In genomic region chr4:99445755-99446128, GRCm38 (mm10) we compare ENCODE assay signal across 10 mouse cellular contexts.
DNase-seq lines count a peak whose midpoint lies in the region; ATAC-seq and TF ChIP-seq lines count a peak whose summit lies in the region.
"Had no signal": no experiment of that assay in that cellular context is flagged by ENCODE, and none has a peak within 500 bp of the region (broad histone marks: within the 10 kb centered on the region; RNA-seq: fewer than 3 reads in every experiment).

No protein-coding gene starts in this region.

- no peak for DNase-seq in heart, postnatal 4 days
- DNase-seq in embryonic facial prominence, embryonic 10.5 days (ENCODE audit: low spot score) = no peak
- no peak for DNase-seq in hindbrain, embryonic 14.5 days (ENCODE audit: low spot score)
- DNase-seq in left cerebral cortex, adult 2 months (ENCODE audit: extremely low spot score in 1 of 2, low spot score in 2 of 2) = no peak
- DNase-seq in adrenal gland, postnatal 25 days = no peak
- DNase-seq in thymus, postnatal 4 days = no peak
- DNase-seq: adrenal gland, adult 2 months had no signal

- no peak for TF ChIP-seq CTCF in left cerebral cortex, adult 2 months (IDR thresholded peaks at IDR 0.05)

- intact Hi-C loops in left cerebral cortex, adult 2 months (cut with DNase I) = no loop called here

- H3K4me1 ChIP-seq in heart, embryonic 16.5 days (ENCODE audit: control insufficient read depth, insufficient read depth, low read length) = no peaks in the 10 kb centered on the region
- no peaks in the 10 kb centered on the region for H3K4me1 ChIP-seq in embryonic facial prominence, embryonic 10.5 days
- no peaks in the 10 kb centered on the region for H3K4me1 ChIP-seq in hindbrain, embryonic 14.5 days (replicated peaks; ENCODE audit: control insufficient read depth, insufficient read depth, low read length)
- no peaks in the 10 kb centered on the region; the same call in 1 of the 2 replicates for H3K4me1 ChIP-seq in midbrain, embryonic 15.5 days

- H3K9me3 ChIP-seq in heart, embryonic 16.5 days (replicated peaks; ENCODE audit: control insufficient read depth, low read length) = no peaks in the 10 kb centered on the region
- no peaks in the 10 kb centered on the region for H3K9me3 ChIP-seq in embryonic facial prominence, embryonic 10.5 days
- H3K9me3 ChIP-seq in hindbrain, embryonic 14.5 days (ENCODE audit: control insufficient read depth, low read length) = no peaks in the 10 kb centered on the region
- H3K9me3 ChIP-seq in midbrain, embryonic 15.5 days = no peaks in the 10 kb centered on the region

- H3K4me2 ChIP-seq in heart, embryonic 16.5 days (ENCODE audit: low read depth, low read length) = peak overlapping the region; percentile 54
- peak overlapping the region; percentile 53 for H3K4me2 ChIP-seq in hindbrain, embryonic 14.5 days (replicated peaks)
- peak overlapping the region; percentile 56 for H3K4me2 ChIP-seq in midbrain, embryonic 15.5 days

- 62% methylated on average over 9 of the region's 9 CpGs for WGBS in heart, embryonic 16.5 days
- 78% methylated on average over 9 of the region's 9 CpGs for WGBS in embryonic facial prominence, embryonic 10.5 days
- 60% methylated on average over 9 of the region's 9 CpGs for WGBS in hindbrain, embryonic 14.5 days
- 62% methylated on average over 9 of the region's 9 CpGs for WGBS in midbrain, embryonic 15.5 days

- no peak for ATAC-seq in heart, embryonic 16.5 days (replicated peaks; ENCODE audit: extremely low read depth, insufficient read depth, low FRiP score)
- peak; percentile 72; the same call in 1 of the 2 replicates for ATAC-seq in hindbrain, embryonic 14.5 days (ENCODE audit: low FRiP score)
- ATAC-seq in midbrain, embryonic 15.5 days (replicated peaks) = peak; percentile 69

- H3K4me3 ChIP-seq in heart, embryonic 16.5 days (ENCODE audit: low read length) = peak overlapping the region; percentile 34; the same call in 1 of the 2 replicates
- peak overlapping the region; percentile 45 for H3K4me3 ChIP-seq in embryonic facial prominence, embryonic 10.5 days
- H3K4me3 ChIP-seq in hindbrain, embryonic 14.5 days (replicated peaks; ENCODE audit: low read length) = peak overlapping the region; percentile 24
- H3K4me3 ChIP-seq in midbrain, embryonic 15.5 days = peak overlapping the region; percentile 37
- H3K4me3 ChIP-seq in left cerebral cortex, adult 2 months = no peak overlapping the region; the same call in 1 of the 2 replicates

- H3K9ac ChIP-seq in heart, embryonic 16.5 days (ENCODE audit: low read length) = no peak overlapping the region
- H3K9ac ChIP-seq in hindbrain, embryonic 14.5 days = peak overlapping the region; percentile 41; the same call in 1 of the 2 replicates
- H3K9ac ChIP-seq in midbrain, embryonic 15.5 days = no peak overlapping the region

- H3K36me3 ChIP-seq in heart, embryonic 16.5 days (ENCODE audit: control insufficient read depth, insufficient read depth) = no peaks in the 10 kb centered on the region
- no peaks in the 10 kb centered on the region for H3K36me3 ChIP-seq in embryonic facial prominence, embryonic 10.5 days (replicated peaks)
- no peaks in the 10 kb centered on the region for H3K36me3 ChIP-seq in hindbrain, embryonic 14.5 days (replicated peaks; ENCODE audit: control insufficient read depth, insufficient read depth)
- no peaks in the 10 kb centered on the region for H3K36me3 ChIP-seq in midbrain, embryonic 15.5 days (replicated peaks)

- H3K27ac ChIP-seq in heart, embryonic 16.5 days (ENCODE audit: low read length) = no peak overlapping the region
- H3K27ac ChIP-seq in embryonic facial prominence, embryonic 10.5 days (replicated peaks) = no peak overlapping the region
- peak overlapping the region; percentile 45; the same call in 1 of the 2 replicates for H3K27ac ChIP-seq in hindbrain, embryonic 14.5 days
- no peak overlapping the region for H3K27ac ChIP-seq in midbrain, embryonic 15.5 days
- no peak overlapping the region for H3K27ac ChIP-seq in left cerebral cortex, adult 2 months

- H3K27me3 ChIP-seq in heart, embryonic 16.5 days (ENCODE audit: control insufficient read depth, insufficient read depth, low read length) = no peaks in the 10 kb centered on the region
- H3K27me3 ChIP-seq in embryonic facial prominence, embryonic 10.5 days (replicated peaks; ENCODE audit: low read depth, poor library complexity, severe bottlenecking) = peaks cover 11% of the 10 kb centered on the region; the same call in 1 of the 2 replicates
- 0 out of 2 replicates have a peak, but pooled peaks cover 4% of the 10 kb centered on the region for H3K27me3 ChIP-seq in hindbrain, embryonic 14.5 days (ENCODE audit: control insufficient read depth, insufficient read depth, low read length)
- no peaks in the 10 kb centered on the region for H3K27me3 ChIP-seq in midbrain, embryonic 15.5 days (replicated peaks)
- H3K27me3 ChIP-seq: CH12.LX had no signal
